Mouse (Mus musculus): ENCODE measurements around the gene Pdk4.

The Pdk4 gene

GRCm38 (mm10) chr6:5495961-5496853, at the start of gene Pdk4:
TSS of gene Pdk4 (minus strand) at chr6:5496309.
- peak; percentile 84 for ATAC-seq (ENCODE audit: low TSS enrichment)

- no peak for ATAC-seq (ENCODE audit: low TSS enrichment)
These were observed 41.8 kb upstream of the Pdk4 start for GRCm38 (mm10) chr6:5537855-5538365.

- no peak for ATAC-seq (ENCODE audit: low TSS enrichment)
These were observed 39.6 kb upstream of the Pdk4 start for GRCm38 (mm10) chr6:5535754-5536153.

- no peak for ATAC-seq (ENCODE audit: low TSS enrichment)
These were observed 21.0 kb upstream of the Pdk4 start for GRCm38 (mm10) chr6:5517091-5517490.

- ATAC-seq (ENCODE audit: low TSS enrichment), result no peak
These were observed 13.6 kb upstream of the Pdk4 start for GRCm38 (mm10) chr6:5509757-5510156.

- no peak for ATAC-seq (ENCODE audit: low TSS enrichment)
These were observed 13.2 kb upstream of the Pdk4 start for GRCm38 (mm10) chr6:5509303-5509702.

GRCm38 (mm10) chr6:5507821-5508220, 11.7 kb upstream of the Pdk4 start:
- ATAC-seq (ENCODE audit: low TSS enrichment), result no peak

GRCm38 (mm10) chr6:5506271-5506670, 10.2 kb upstream of the Pdk4 start:
- no peak for ATAC-seq (ENCODE audit: low TSS enrichment)

- no peak for ATAC-seq (ENCODE audit: low TSS enrichment)
These were observed 6.7 kb upstream of the Pdk4 start for GRCm38 (mm10) chr6:5502810-5503209.

- no peak for ATAC-seq (ENCODE audit: low TSS enrichment)
These were observed 5.4 kb upstream of the Pdk4 start for GRCm38 (mm10) chr6:5501551-5501950.

- no peak for ATAC-seq (ENCODE audit: low TSS enrichment)
These were observed 2.6 kb upstream of the Pdk4 start for GRCm38 (mm10) chr6:5498740-5499139.

GRCm38 (mm10) chr6:5496854-5497235, 736 bp upstream of the Pdk4 start:
- ATAC-seq (ENCODE audit: low TSS enrichment), result 0 out of 2 replicates have a peak, but pooled peaks have one; percentile 33

- no peak for ATAC-seq (ENCODE audit: low TSS enrichment)
These were observed 11.1 kb downstream of the Pdk4 start for GRCm38 (mm10) chr6:5485028-5485427.

- ATAC-seq (ENCODE audit: low TSS enrichment), result no peak
These were observed 13.8 kb downstream of the Pdk4 start for GRCm38 (mm10) chr6:5482270-5482783.

- ATAC-seq (ENCODE audit: low TSS enrichment), result no peak
These were observed 15.0 kb downstream of the Pdk4 start for GRCm38 (mm10) chr6:5481066-5481465.

- no peak for ATAC-seq (ENCODE audit: low TSS enrichment)
These were observed 22.1 kb downstream of the Pdk4 start for GRCm38 (mm10) chr6:5474021-5474420.

- no peak for ATAC-seq (ENCODE audit: low TSS enrichment)
These were observed 23.4 kb downstream of the Pdk4 start for GRCm38 (mm10) chr6:5472692-5473091.

GRCm38 (mm10) chr6:5470480-5471318, 25.4 kb downstream of the Pdk4 start:
- ATAC-seq (ENCODE audit: low TSS enrichment), result no peak

GRCm38 (mm10) chr6:5455836-5456235, 40.3 kb downstream of the Pdk4 start:
- no peak for ATAC-seq (ENCODE audit: low TSS enrichment)

GRCm38 (mm10) chr6:5449878-5450277, 46.2 kb downstream of the Pdk4 start:
- no peak for ATAC-seq (ENCODE audit: low TSS enrichment)

GRCm38 (mm10) chr6:5448396-5448795, 47.7 kb downstream of the Pdk4 start:
- no peak for ATAC-seq (ENCODE audit: low TSS enrichment)

GRCm38 (mm10) chr6:5447546-5447945, 48.6 kb downstream of the Pdk4 start:
- ATAC-seq (ENCODE audit: low TSS enrichment), result peak; percentile 48; the same call in 1 of the 2 replicates

Measured in frontal cortex, adult (tissue).